Mouse (Mus musculus) MEL (cell line): ENCODE measurements around the gene Cacna1i. TPM values are rescaled to one million over a fixed set of nuclear protein-coding genes. Genes with fewer than 3 reads are reported as not detected.

Experiments used
- DNase-seq: peaks from one replicate; pipeline ENCODE4 v3.0.0; 2011; ENCODE audit warnings: low read depth, low spot score
- H3K27ac ChIP-seq: 2 replicates; pipeline ENCODE4 v1.5.1; 2012; ENCODE audit warnings: low read depth, mild to moderate bottlenecking, control low read depth, low read length, moderate library complexity; ENCODE audit not compliant: control insufficient read depth
- H3K27me3 ChIP-seq, 2 experiments: fragments of 150-350 bp in 1 of 2; sonication (generic) in 1 of 2; 2 replicates each; pipeline ENCODE4 v1.6.1; 2012; ENCODE audit warnings: low read length in 2 of 2, mild to moderate bottlenecking in 2 of 2, improper control_type of control experiment in 1 of 2, moderate library complexity in 1 of 2; ENCODE audit not compliant: insufficient read depth in 2 of 2, control insufficient read depth in 1 of 2
- H3K36me3 ChIP-seq, 2 experiments: 2 replicates each; pipeline ENCODE4 v1.6.1; 2012 to 2014; ENCODE audit warnings: low read length in 2 of 2, improper control_type of control experiment in 1 of 2, inconsistent platforms in 1 of 2, mild to moderate bottlenecking in 1 of 2; ENCODE audit not compliant: insufficient read depth in 2 of 2, control insufficient read depth in 1 of 2
- H3K4me1 ChIP-seq, 2 experiments: fragments of 150-350 bp in 1 of 2; sonication (generic) in 1 of 2; 2 replicates each; pipeline ENCODE4 v1.6.1; 2012; ENCODE audit warnings: low read length in 2 of 2, improper control_type of control experiment in 1 of 2, mild to moderate bottlenecking in 1 of 2; ENCODE audit not compliant: insufficient read depth in 2 of 2, control insufficient read depth in 1 of 2
- H3K4me3 ChIP-seq, 2 experiments: fragments of 150-350 bp in 1 of 2; sonication (generic) in 1 of 2; 2 replicates each; pipeline ENCODE4 v1.5.1; 2012; ENCODE audit warnings: low read depth in 2 of 2, low read length in 2 of 2, mild to moderate bottlenecking in 2 of 2, moderate library complexity in 2 of 2, control low read depth in 1 of 2, improper control_type of control experiment in 1 of 2; ENCODE audit not compliant: control insufficient read depth in 1 of 2, insufficient read depth in 1 of 2
- H3K79me2 ChIP-seq: 2 replicates; pipeline ENCODE4 v1.6.1; 2012; ENCODE audit warnings: mild to moderate bottlenecking, low read length, moderate library complexity; ENCODE audit not compliant: control insufficient read depth, poor library complexity, insufficient read depth
- H3K9ac ChIP-seq: 2 replicates; pipeline ENCODE4 v1.6.1; 2012; ENCODE audit warnings: low read depth, mild to moderate bottlenecking, control low read depth, low read length, moderate library complexity; ENCODE audit not compliant: control insufficient read depth, poor library complexity, severe bottlenecking
- H3K9me3 ChIP-seq: fragments of 150-350 bp; sonication (generic); replicated peaks from 2 replicates; pipeline ENCODE4 v1.6.1; 2012; ENCODE audit warnings: mild to moderate bottlenecking, low read length, improper control_type of control experiment, moderate library complexity; ENCODE audit not compliant: insufficient read depth
- ELF1 ChIP-seq: IDR thresholded peaks from 2 replicates; pipeline ENCODE4 v1.6.1; 2014; ENCODE audit warnings: low read depth, mild to moderate bottlenecking, inconsistent platforms, low read length, improper control_type of control experiment, moderate library complexity
- EP300 ChIP-seq, 2 experiments: IDR thresholded peaks; 2 replicates each; pipeline ENCODE4 v1.6.1; 2011; ENCODE audit warnings: improper control_type of control experiment in 2 of 2, low read length in 2 of 2, low read depth in 1 of 2, mild to moderate bottlenecking in 1 of 2
- GATA1 ChIP-seq: IDR thresholded peaks from 2 replicates; pipeline ENCODE4 v1.6.1; 2011; ENCODE audit warnings: low read depth, low read length, improper control_type of control experiment
- MEF2A ChIP-seq: IDR thresholded peaks from 2 replicates; pipeline ENCODE4 v1.6.1; 2014; ENCODE audit warnings: low read depth, mild to moderate bottlenecking, inconsistent platforms, low read length, improper control_type of control experiment; ENCODE audit not compliant: poor library complexity, insufficient replicate concordance, severe bottlenecking; ENCODE audit errors: extremely low read depth
- NRF1 ChIP-seq: IDR thresholded peaks from 2 replicates; pipeline ENCODE4 v1.6.1; 2014; ENCODE audit warnings: low read depth, mild to moderate bottlenecking, inconsistent platforms, low read length, improper control_type of control experiment, moderate library complexity; ENCODE audit not compliant: poor library complexity, insufficient read depth, severe bottlenecking
- SMC3 ChIP-seq: IDR thresholded peaks from 2 replicates; pipeline ENCODE4 v1.6.1; 2011; ENCODE audit warnings: low read depth, low read length, improper control_type of control experiment
- UBTF ChIP-seq: IDR thresholded peaks from 2 replicates; pipeline ENCODE4 v1.6.1; 2012; ENCODE audit warnings: low read depth, mild to moderate bottlenecking, inconsistent platforms, low read length, improper control_type of control experiment, moderate library complexity, borderline replicate concordance; ENCODE audit not compliant: insufficient read depth
- USF2 ChIP-seq, 2 experiments: IDR thresholded peaks; 2 replicates each; pipeline ENCODE4 v1.6.1; 2011 to 2012; ENCODE audit warnings: improper control_type of control experiment in 2 of 2, low read length in 2 of 2, borderline replicate concordance in 1 of 2, inconsistent platforms in 1 of 2, low read depth in 1 of 2, mild to moderate bottlenecking in 1 of 2; ENCODE audit not compliant: insufficient read depth in 1 of 2
- ZNF384 ChIP-seq: IDR thresholded peaks from 2 replicates; pipeline ENCODE4 v1.6.1; 2012; ENCODE audit warnings: low read depth, mild to moderate bottlenecking, inconsistent platforms, low read length, improper control_type of control experiment
- polyA plus RNA-seq, 2 experiments: library from polyadenylated mRNA; stranded (reverse) in 1 of 2; unstranded in 1 of 2; fragments of >175 nt in 1 of 2; fragments of >200 nt in 1 of 2; gene quantifications; 2 replicates each; pipeline versions ENCODE4 v1.2.1 to v1.2.4; 2012; ENCODE audit warnings: low replicate concordance in 2 of 2, low read depth in 1 of 2; ENCODE audit not compliant: insufficient read length in 2 of 2, insufficient read depth in 1 of 2, missing spikeins in 1 of 2
- total RNA-seq: library from RNA; depleted of rRNA; stranded (reverse); fragments of 300-350 nt; gene quantifications from 2 replicates; pipeline ENCODE4 v1.2.3, GENCODE M21; 2012

Cacna1i gene
- total and polyA plus RNA-seq, 3 experiments: not detected

GRCm38 (mm10) chr15:80306146-80306545 lies 19.1 kb downstream of the Cacna1i start:
- Histone ChIP-seq H3K9me3 (no peaks in the 10 kb centered on the region), H3K36me3 (no peaks in the 10 kb centered on the region), H3K27me3 (no peaks in the 10 kb centered on the region), H3K27ac (no peak overlapping the region), H3K9ac (no peak overlapping the region), H3K4me1 (no peaks in the 10 kb centered on the region), H3K79me2 (no peaks in the 10 kb centered on the region), H3K4me3 (no peak overlapping the region)
- DNase-seq: no peak
- TF ChIP-seq MEF2A (no peak), SMC3 (no peak), ZNF384 (no peak)

DNA sequence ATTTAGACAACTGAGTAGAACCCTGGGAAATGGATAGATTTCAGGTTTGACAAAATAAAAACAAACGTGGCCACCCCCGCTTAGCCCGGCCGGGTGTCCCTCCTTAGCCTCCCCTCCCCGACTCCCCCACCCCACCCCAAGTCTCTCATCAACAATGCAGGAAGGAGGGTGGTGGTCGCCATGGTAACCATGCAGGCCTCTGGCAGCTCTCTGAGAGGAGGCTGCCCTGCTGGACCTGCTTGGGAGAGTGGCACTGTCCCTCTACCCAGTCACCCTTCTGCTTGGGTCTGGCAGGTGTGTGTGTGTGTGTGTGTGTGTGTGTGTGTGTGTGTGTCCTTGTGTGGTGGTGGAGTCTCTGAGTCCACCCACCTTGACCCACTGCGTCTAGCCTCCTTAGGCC lies 27.7 kb downstream of the Cacna1i start:
- Histone ChIP-seq H3K9me3 (no peaks in the 10 kb centered on the region), H3K36me3 (no peaks in the 10 kb centered on the region), H3K27ac (no peak overlapping the region), H3K79me2 (no peaks in the 10 kb centered on the region), H3K27me3 (peaks cover 0 to 2% of the 10 kb centered on the region in 2 experiments; a peak in 1 of 4 replicates), H3K4me3 (no peak overlapping the region), H3K9ac (no peak overlapping the region), H3K4me1 (no peaks in the 10 kb centered on the region)
- DNase-seq: no peak
- TF ChIP-seq MEF2A: no peak
- no peak for TF ChIP-seq EP300 (IDR thresholded peaks at IDR 0.05; ENCODE audit: low read depth in 1 of 2, low read length in 2 of 2)
- no peak for TF ChIP-seq GATA1

- H3K4me1 ChIP-seq: no peaks in the 10 kb centered on the region
- no peak overlapping the region for H3K27ac ChIP-seq
- no peak overlapping the region for H3K4me3 ChIP-seq
- H3K79me2 ChIP-seq: no peaks in the 10 kb centered on the region
- TF ChIP-seq USF2 (IDR thresholded peaks at IDR 0.05; ENCODE audit: borderline replicate concordance in 1 of 2, insufficient read depth in 1 of 2, low read depth in 1 of 2, low read length in 2 of 2): no peak
- no peak for TF ChIP-seq NRF1
- TF ChIP-seq ELF1: no peak
- no peak for TF ChIP-seq UBTF
- TF ChIP-seq, all 39 proteins: peak for 0
- Histone ChIP-seq H3K27me3 (peaks cover 0 to 2% of the 10 kb centered on the region in 2 experiments; a peak in 1 of 4 replicates), H3K36me3 (no peaks in the 10 kb centered on the region), H3K9ac (no peak overlapping the region), H3K9me3 (no peaks in the 10 kb centered on the region)
- no peak for DNase-seq
These were observed 30.1 kb downstream of the Cacna1i start for GRCm38 (mm10) chr15:80316966-80317634.
